Mouse (Mus musculus) forebrain, embryonic 11.5 days (tissue): ENCODE results near the gene Wap. TPM values are rescaled to one million over a fixed set of nuclear protein-coding genes. Genes with fewer than 3 reads are reported as not detected.

Source experiments
- ATAC-seq: fragments of 200-750 bp; cut with Nextera tagmentation; replicated peaks from 2 replicates; pipeline ENCODE4 v1.8.0; 2017; ENCODE audit warnings: moderate TSS enrichment; ENCODE audit not compliant: low FRiP score
- DNase-seq: peaks from one replicate; pipeline ENCODE4 v3.0.0-alpha.2; 2017; ENCODE audit warnings: low spot score
- H3K27ac ChIP-seq: fragments of 300-500 bp; sonication (generic); 2 replicates; pipeline ENCODE4 v1.5.1; 2014; ENCODE audit warnings: low read depth, low read length
- H3K27me3 ChIP-seq: fragments of 300-500 bp; sonication (generic); 2 replicates; pipeline ENCODE4 v1.6.1; 2014; ENCODE audit warnings: mild to moderate bottlenecking, low read length, mixed read lengths; ENCODE audit not compliant: control insufficient read depth, insufficient read depth
- H3K36me3 ChIP-seq: fragments of 300-500 bp; sonication (generic); 2 replicates; pipeline ENCODE4 v1.6.1; 2014; ENCODE audit warnings: mild to moderate bottlenecking, low read length, moderate library complexity, mixed read lengths; ENCODE audit not compliant: control insufficient read depth, insufficient read depth
- H3K4me1 ChIP-seq: fragments of 300-500 bp; sonication (generic); replicated peaks from 2 replicates; pipeline ENCODE4 v1.6.1; 2014; ENCODE audit warnings: low read length, mixed read lengths; ENCODE audit not compliant: control insufficient read depth, insufficient read depth
- H3K4me2 ChIP-seq: fragments of 300-500 bp; sonication (generic); 2 replicates; pipeline ENCODE4 v1.6.1; 2014; ENCODE audit warnings: low read depth, mild to moderate bottlenecking, low read length, moderate library complexity, mixed read lengths; ENCODE audit not compliant: severe bottlenecking
- H3K4me3 ChIP-seq: fragments of 300-500 bp; sonication (generic); 2 replicates; pipeline ENCODE4 v1.5.1; 2014; ENCODE audit warnings: low read depth, low read length
- H3K9ac ChIP-seq: fragments of 300-500 bp; sonication (generic); 2 replicates; pipeline ENCODE4 v1.6.1; 2014; ENCODE audit warnings: low read length
- H3K9me3 ChIP-seq: fragments of 300-500 bp; sonication (generic); 2 replicates; pipeline ENCODE4 v1.6.1; 2016; ENCODE audit warnings: low read length, mixed read lengths; ENCODE audit not compliant: control insufficient read depth
- WGBS: fragments of 180-500 bp; shearing (Covaris S2); extraction: QIAGEN DNeasy Blood & Tissue Kit; methylation state at CpG from one replicate; pipeline ENCODE4 v1.1.7; 2014; 5-methylcytosine and 5-hydroxymethylcytosine counted together
- polyA plus RNA-seq: library from polyadenylated mRNA; unstranded; fragments of >200 nt; fragmentation: Nextera tagmentation; extraction: Ambion mirVana; gene quantifications from 2 replicates; pipeline ENCODE4 v1.2.1, GENCODE M21; 2014

Wap gene
- polyA plus RNA-seq, 1 experiment from 2014 or later, result not detected

DNA sequence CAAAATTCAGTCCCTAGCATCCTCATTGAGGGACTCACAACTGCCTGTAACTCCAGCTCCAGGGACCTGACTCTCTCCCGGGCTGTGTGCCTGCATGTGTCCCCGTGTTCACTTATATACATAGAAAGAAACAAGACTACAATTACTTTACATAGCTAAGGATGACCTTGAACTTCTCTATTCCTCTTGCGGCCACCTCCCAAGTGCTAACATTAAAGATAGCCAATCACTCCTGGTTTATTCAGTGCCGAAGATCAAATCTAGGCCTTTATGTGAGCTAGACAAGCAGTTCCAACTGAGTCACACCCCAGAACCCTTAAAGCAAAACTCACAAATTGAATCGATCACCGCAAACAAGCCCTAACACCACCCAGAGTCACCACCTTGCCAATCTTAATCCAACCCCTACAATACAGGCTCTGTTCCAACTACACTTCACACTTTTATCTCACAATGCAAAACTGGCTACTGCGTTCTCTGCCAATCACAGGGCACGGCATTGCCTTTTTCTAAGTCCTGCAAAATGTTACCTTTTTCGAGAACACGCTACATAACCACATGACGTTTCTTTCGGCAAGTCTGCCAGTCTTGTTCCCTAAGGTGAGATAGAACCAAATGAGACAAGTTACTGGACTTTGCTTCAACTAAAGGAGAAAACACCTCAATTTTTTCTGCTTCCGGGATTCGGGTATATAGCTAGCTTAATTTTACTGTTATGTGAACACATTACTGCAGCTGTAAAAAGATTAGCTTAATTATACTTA is 13.6 kb downstream of the Wap start:
- no peaks in the 10 kb centered on the region for H3K9me3 ChIP-seq
- H3K4me3 ChIP-seq, result peak overlapping the region; percentile 74
- H3K4me1 ChIP-seq, result peaks cover 10% of the 10 kb centered on the region
- ATAC-seq (no peak), DNase-seq (peak; percentile 26)
- H3K4me2 ChIP-seq, result peak overlapping the region; percentile 88
- H3K27me3 ChIP-seq, result no peaks in the 10 kb centered on the region
- 76% methylated on average over 14 of the region's 14 CpGs for WGBS
- H3K27ac ChIP-seq, result no peak overlapping the region
- peak overlapping the region; percentile 83 for H3K9ac ChIP-seq
- peaks cover 10% of the 10 kb centered on the region; the same call in 1 of the 2 replicates for H3K36me3 ChIP-seq

DNA sequence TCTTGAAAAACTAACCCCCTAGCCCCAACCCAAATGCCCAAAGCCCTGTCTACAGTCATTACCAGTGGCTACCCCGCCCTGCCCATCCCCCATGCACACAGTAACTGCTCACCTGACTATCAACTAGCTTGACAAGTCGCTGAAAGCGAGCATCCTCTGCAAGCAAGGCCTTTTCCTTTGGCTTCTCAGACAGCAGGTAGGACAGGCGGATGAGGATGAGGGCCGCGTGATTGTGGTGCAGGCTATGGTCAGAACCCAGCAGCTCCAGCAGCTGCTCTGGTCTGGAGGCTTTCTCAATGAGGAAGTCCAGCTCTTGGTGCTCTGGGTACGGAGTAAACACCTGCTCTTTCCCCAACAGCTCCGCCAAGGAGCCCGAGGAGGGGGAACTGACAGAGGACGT is 14.7 kb downstream of the Wap start:
- ATAC-seq (no peak), DNase-seq (no peak)
- Histone ChIP-seq H3K4me2 (no peak overlapping the region), H3K9ac (no peak overlapping the region), H3K4me1 (peaks cover 10% of the 10 kb centered on the region), H3K9me3 (no peaks in the 10 kb centered on the region), H3K27me3 (no peaks in the 10 kb centered on the region), H3K27ac (no peak overlapping the region), H3K36me3 (peaks cover 20% of the 10 kb centered on the region; the same call in 1 of the 2 replicates), H3K4me3 (no peak overlapping the region)
- 89% methylated on average over 10 of the region's 10 CpGs for WGBS

DNA sequence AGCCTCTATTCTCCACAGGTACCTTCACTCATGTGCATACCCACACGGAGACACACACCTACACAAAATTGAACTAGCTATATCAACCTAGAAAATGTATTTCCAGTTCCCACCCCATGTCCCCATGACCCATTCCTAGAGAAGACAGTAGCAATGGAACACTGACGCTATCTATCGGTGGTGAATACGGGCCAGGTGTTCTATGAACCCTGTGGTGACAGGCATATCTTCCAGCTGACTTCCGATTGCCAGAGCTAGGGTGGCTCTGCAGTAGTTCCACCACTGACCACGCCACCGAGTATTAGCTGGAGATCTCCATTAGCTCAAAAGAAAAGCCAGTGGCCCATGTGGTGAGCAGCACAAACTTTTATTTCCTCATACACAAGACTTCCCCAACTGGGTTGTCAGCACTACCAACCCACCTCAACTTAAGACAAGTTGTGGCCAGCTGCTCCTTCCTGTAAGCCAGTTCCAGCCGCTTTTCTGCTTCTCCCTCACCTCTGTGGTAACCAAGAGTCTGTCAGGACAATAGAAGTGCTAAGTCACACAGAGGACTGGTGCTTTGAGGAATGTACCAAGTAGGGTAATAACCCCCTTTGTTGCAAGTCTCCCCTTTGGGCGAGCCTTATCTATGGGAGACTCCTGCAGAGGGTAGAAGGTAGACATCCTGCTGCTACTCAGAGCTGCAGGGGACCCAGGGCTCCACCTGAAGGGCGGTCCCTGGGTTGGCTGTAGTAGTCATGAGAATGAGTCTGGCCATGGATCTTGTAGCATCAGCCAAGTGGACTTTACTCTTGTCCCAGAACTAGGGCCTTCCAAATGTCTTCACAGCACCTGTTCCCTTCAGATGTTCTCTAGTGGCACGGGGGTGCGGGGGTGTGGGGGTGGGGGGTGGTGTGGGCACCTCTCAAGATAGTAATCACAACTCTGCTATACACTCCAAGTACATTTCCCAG is 22.9 kb downstream of the Wap start:
- Histone ChIP-seq H3K27me3 (no peaks in the 10 kb centered on the region), H3K9ac (no peak overlapping the region), H3K36me3 (peaks cover 35% of the 10 kb centered on the region), H3K4me1 (no peaks in the 10 kb centered on the region), H3K4me2 (no peak overlapping the region), H3K27ac (no peak overlapping the region), H3K4me3 (no peak overlapping the region), H3K9me3 (no peaks in the 10 kb centered on the region)
- 92% methylated on average over 12 of the region's 12 CpGs for WGBS
- ATAC-seq (no peak), DNase-seq (no peak)

DNA sequence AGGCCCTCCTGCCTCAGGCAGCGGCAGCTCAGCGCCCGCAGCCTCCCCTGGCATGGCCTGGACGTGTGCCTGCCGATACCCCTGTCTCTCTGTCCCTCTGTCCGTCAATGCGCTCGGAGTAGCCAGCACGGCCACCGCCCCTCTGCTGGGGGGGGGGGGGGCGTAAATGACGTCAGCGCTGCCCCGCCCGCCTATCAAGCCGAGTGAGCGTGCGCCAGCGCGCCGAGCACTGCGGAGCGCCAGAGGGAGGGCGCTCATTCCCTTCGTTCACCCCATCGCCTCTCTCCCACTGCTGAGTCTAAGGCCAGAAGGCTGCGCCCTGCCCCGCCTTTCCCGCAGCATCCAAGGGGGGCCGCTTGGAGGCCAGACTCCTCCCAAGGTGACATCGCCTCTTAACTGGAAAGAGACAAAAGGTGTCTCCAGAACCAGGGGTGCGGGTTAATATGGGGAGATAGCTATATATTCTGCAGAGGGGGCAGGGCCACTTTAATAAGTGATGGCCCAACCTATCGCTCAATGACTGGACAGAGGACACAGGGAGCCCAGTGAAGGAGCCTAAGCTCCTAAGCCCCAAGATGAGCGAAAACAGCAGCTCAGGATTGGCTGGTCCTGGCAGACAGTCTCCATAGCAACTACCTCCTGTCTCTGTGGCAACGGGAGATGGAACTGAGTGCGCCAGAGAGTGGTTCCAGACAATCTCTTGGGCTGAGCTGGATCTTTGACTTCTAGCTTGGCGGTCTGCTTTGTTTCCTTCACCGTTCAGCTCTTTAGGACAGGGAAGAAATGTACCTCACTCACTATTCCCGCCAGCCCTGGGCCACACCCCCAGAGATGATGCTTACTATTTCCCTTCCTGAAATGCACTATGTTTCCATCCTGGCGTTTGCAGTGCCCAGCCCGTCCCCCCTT is 32.7 kb downstream of the Wap start, which contains the start of gene Nacad:
Gene Nacad, minus strand, starts transcription at position 563 of the 909 bp plus-strand sequence.
- Histone ChIP-seq H3K4me2 (peak within 1 kb of the TSS; percentile 71), H3K4me3 (peak within 1 kb of the TSS; percentile 44), H3K4me1 (peaks cover 18% of the 10 kb centered on the region), H3K9ac (peak within 1 kb of the TSS; percentile 51), H3K36me3 (no peaks in the 10 kb centered on the region), H3K27me3 (peaks cover 4% of the 10 kb centered on the region; the same call in 1 of the 2 replicates), H3K27ac (peak within 1 kb of the TSS; percentile 70), H3K9me3 (no peaks in the 10 kb centered on the region)
- WGBS, result 4% methylated on average over 35 of the region's 41 CpGs
- ATAC-seq (peak; percentile 91), DNase-seq (peak; percentile 79)

DNA sequence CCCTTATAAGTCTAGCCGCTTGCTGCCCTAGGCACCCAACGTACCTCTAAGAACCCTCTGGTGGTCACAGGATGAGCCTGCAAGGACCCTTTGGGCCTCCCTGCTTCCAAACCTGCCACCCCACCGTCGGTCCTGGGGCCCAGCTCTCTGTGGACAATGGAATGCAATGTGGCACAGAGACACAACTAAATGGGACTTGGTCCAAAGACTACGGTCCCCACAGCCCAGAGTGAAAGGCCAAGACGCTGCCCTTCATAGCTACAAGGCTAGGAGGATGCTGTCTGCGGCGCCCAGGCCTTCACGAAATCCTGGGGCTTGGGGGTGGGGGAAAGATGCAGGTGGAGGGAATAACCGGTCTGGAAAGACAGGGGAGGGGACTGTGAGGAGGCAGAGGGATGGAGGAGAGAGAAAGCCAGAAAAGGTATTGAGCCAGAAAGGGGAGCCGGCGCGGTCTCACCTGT is 33.4 kb downstream of the Wap start:
- Histone ChIP-seq H3K4me2 (peak overlapping the region; percentile 71), H3K4me1 (peaks cover 18% of the 10 kb centered on the region), H3K27ac (peak overlapping the region; percentile 70; the same call in 1 of the 2 replicates), H3K4me3 (peak overlapping the region; percentile 44), H3K9me3 (no peaks in the 10 kb centered on the region), H3K27me3 (peaks cover 4% of the 10 kb centered on the region; the same call in 1 of the 2 replicates), H3K9ac (peak overlapping the region; percentile 51), H3K36me3 (no peaks in the 10 kb centered on the region)
- 10% methylated on average over 13 of the region's 13 CpGs for WGBS
- DNase-seq (no peak), ATAC-seq (peak; percentile 1; the same call in 1 of the 2 replicates)

DNA sequence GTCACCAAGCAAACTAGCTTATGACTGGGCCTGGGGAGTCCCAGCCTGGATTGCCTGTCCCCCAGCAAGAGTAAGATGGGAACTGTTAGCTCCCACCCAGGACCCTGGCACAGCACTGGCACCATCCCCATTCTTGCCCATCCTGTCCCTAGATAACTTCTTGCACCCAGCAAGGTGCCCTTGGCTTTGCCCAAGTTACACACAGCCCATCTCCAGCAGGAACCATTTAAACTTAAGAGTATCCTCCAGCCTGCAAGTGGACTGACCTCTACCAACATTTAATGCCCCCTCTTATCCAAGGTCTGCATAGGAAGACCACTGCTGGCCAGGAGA is 33.9 kb downstream of the Wap start:
- ATAC-seq (no peak), DNase-seq (no peak)
- 0 out of 2 replicates have a peak overlapping the region, but pooled peaks have one; percentile 57 for H3K27ac ChIP-seq
- peak overlapping the region; percentile 51 for H3K9ac ChIP-seq
- H3K9me3 ChIP-seq, result no peaks in the 10 kb centered on the region
- H3K36me3 ChIP-seq, result no peaks in the 10 kb centered on the region
- peaks cover 18% of the 10 kb centered on the region for H3K4me1 ChIP-seq
- peak overlapping the region; percentile 44 for H3K4me3 ChIP-seq
- peak overlapping the region; percentile 71 for H3K4me2 ChIP-seq
- peaks cover 4% of the 10 kb centered on the region; the same call in 1 of the 2 replicates for H3K27me3 ChIP-seq

DNA sequence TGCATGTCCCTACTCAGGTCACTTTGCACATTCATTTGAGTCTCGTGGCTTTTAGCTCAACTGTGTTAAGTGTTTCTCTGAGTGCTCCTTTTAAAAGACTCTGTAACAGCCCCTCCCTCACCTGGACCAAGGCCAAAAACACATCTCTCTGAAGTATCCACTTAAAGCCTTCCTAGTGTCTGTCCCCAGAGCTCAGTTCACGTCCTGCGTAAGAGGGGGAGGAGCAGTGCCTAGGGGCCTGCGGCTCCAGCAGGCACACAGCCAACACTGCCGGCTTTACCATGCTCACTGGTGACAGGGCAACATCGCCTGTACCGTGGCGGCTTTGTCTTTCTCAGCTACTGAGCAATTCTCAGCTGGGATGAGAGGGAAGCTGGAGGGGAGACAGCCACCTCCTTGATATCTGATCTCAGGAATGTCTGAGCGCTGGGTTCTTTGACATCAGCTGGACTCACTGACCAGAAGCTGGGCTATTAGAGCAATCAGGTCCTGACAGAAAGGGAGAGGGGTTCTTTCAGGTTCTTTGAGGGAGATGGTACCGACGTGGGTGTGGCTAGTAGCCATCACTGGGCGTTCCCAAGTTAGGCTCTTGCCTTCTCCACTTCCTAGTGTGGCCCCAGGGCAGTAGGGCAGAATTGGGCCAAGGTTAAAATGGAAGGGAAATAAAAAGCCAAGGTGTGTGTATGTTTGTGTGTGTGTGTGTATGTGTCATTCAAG is 34.4 kb downstream of the Wap start:
- ATAC-seq (peak; percentile 34; the same call in 1 of the 2 replicates), DNase-seq (peak; percentile 72)
- Histone ChIP-seq H3K36me3 (no peaks in the 10 kb centered on the region), H3K27ac (peak overlapping the region; percentile 57), H3K9ac (peak overlapping the region; percentile 51; the same call in 1 of the 2 replicates), H3K27me3 (peaks cover 4% of the 10 kb centered on the region; the same call in 1 of the 2 replicates), H3K4me3 (peak overlapping the region; percentile 44), H3K4me2 (peak overlapping the region; percentile 71), H3K9me3 (no peaks in the 10 kb centered on the region), H3K4me1 (peaks cover 20% of the 10 kb centered on the region)
- WGBS, result 28% methylated on average over 12 of the region's 12 CpGs
